Mouse (Mus musculus) mammary gland, adult 2 months (tissue): ENCODE results near the gene Olfr924. TPM values are rescaled to one million over a fixed set of nuclear protein-coding genes. Genes with fewer than 3 reads are reported as not detected.

Experiments used
- polyA plus RNA-seq: library from polyadenylated mRNA; depleted of rRNA; stranded (reverse); fragments of >200 nt; gene quantifications from 2 replicates; pipeline ENCODE4 v1.2.3, GENCODE M21; 2012; ENCODE audit warnings: low replicate concordance; rRNA removed

Gene Olfr924
- polyA plus RNA-seq: not detected in 2 replicates

GRCm38 (mm10) chr9:38844149-38844548 lies at the start of gene Olfr924:
TSS of gene Olfr924 (plus strand) at chr9:38844449.

GRCm38 (mm10) chr9:38814314-38814713 lies 29.9 kb upstream of the Olfr924 start, which contains the start of gene Olfr922:
TSS of gene Olfr922 (plus strand) at chr9:38814614.

DNA sequence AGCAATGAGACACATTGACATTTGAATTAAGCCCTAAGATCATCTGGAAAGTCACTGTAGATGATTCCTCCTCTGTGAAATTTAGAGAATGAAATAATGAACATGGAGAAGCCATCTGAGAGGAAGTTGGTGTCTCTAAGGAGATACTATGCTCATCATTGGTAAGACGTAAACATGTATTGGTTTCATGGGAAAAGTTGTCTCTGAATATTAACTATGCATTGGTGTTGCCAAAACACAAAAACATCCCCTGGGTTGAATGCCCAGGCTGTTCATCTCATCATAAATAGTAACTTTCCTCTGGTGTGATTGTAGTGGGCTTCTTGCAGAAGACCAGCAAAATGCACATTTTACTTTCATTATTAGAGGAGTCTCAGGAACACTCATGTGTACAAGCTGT lies 18.0 kb upstream of the Olfr924 start, which contains the start of gene Olfr923:
TSS of gene Olfr923 (plus strand) at position 301 of the 400 bp plus-strand sequence.

GRCm38 (mm10) chr9:38854760-38855159 lies 10.5 kb downstream of the Olfr924 start, which contains the start of gene Olfr26:
TSS of gene Olfr26 (plus strand) at chr9:38855060.

GRCm38 (mm10) chr9:38876826-38877225 lies 32.6 kb downstream of the Olfr924 start, which contains the start of gene Olfr926:
TSS of gene Olfr926 (plus strand) at chr9:38877126.

Other genes with a start within 250 kb of the Olfr924 start
- gene Olfr914, start 239.3 kb upstream of the Olfr924 start, polyA plus RNA-seq: not detected in 2 replicates
- gene Olfr916, start 184.6 kb upstream of the Olfr924 start, polyA plus RNA-seq: not detected in 2 replicates
- gene Olfr917, start 178.6 kb upstream of the Olfr924 start, polyA plus RNA-seq: not detected in 2 replicates
- gene Olfr918, start 169.8 kb upstream of the Olfr924 start, polyA plus RNA-seq: not detected in 2 replicates
- gene Olfr919, start 140.8 kb upstream of the Olfr924 start, polyA plus RNA-seq: not detected in 2 replicates
- gene Vwa5a, start 126.2 kb upstream of the Olfr924 start, polyA plus RNA-seq: 15.3 and 43.0 TPM in 2 replicates
- 0.18 and 0.42 TPM in 2 replicates for gene Olfr920, start 92.2 kb upstream of the Olfr924 start, polyA plus RNA-seq
- gene Olfr921, start 71.4 kb upstream of the Olfr924 start, polyA plus RNA-seq: not detected in 2 replicates
- gene Olfr922, start 29.8 kb upstream of the Olfr924 start, polyA plus RNA-seq: not detected in 2 replicates
- gene Olfr923, start 17.9 kb upstream of the Olfr924 start, polyA plus RNA-seq: not detected in 2 replicates
- not detected in 2 replicates for gene Olfr26, start 10.6 kb downstream of the Olfr924 start, polyA plus RNA-seq
- not detected in 2 replicates for gene Olfr926, start 32.7 kb downstream of the Olfr924 start, polyA plus RNA-seq
- not detected in 2 replicates for gene Olfr930, start 85.4 kb downstream of the Olfr924 start, polyA plus RNA-seq
- gene Olfr933, start 127.9 kb downstream of the Olfr924 start, polyA plus RNA-seq: not detected in 2 replicates
- not detected in 2 replicates for gene Olfr934, start 143.9 kb downstream of the Olfr924 start, polyA plus RNA-seq
- not detected in 2 replicates for gene Olfr935, start 155.2 kb downstream of the Olfr924 start, polyA plus RNA-seq
- not detected in 2 replicates for gene Olfr146, start 178.9 kb downstream of the Olfr924 start, polyA plus RNA-seq
- not detected in 2 replicates for gene Olfr937, start 220.5 kb downstream of the Olfr924 start, polyA plus RNA-seq
- gene Olfr938, start 234.4 kb downstream of the Olfr924 start, polyA plus RNA-seq: not detected in 2 replicates